23 mouse cellular contexts compared by ENCODE assay signal in the genomic region with DNA sequence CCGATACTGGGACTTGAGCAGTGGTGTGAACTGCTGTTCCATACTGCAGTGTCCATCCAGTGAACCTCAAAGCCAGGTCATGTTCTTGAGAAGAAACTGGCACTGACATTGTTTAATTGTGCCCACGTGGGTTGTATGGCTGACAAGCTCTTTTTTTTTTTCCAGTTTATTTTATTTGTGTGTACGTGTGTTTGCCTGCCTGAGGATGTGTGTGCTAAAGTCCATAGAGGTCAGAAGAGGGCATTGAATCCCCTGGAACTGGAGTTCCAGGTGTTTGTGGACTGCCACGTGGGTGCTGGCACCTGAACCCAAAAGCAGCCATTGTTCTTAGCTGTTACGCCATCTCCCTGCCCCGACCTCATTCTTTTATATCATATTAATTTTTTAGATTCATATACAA. TPM values are rescaled to one million over a fixed set of nuclear protein-coding genes. Genes with fewer than 3 reads are reported as not detected.
DNase-seq lines count a peak whose midpoint lies in the region; ATAC-seq lines count a peak whose summit lies in the region.
"Had no signal": no experiment of that assay in that cellular context is flagged by ENCODE, and none has a peak within 500 bp of the region (broad histone marks: within the 10 kb centered on the region; RNA-seq: fewer than 3 reads in every experiment).

No protein-coding gene starts in this region.

- no peaks in the 10 kb centered on the region for H3K27me3 ChIP-seq in hindbrain, embryonic 13.5 days
- 0 out of 2 replicates have a peak, but pooled peaks cover 2% of the 10 kb centered on the region for H3K27me3 ChIP-seq in hindbrain, embryonic 10.5 days (ENCODE audit: insufficient read depth, poor library complexity, severe bottlenecking)
- H3K27me3 ChIP-seq in liver, embryonic 16.5 days (ENCODE audit: control insufficient read depth, insufficient read depth, low read depth, low read length), result no peaks in the 10 kb centered on the region
- no peaks in the 10 kb centered on the region for H3K27me3 ChIP-seq in liver, embryonic 12.5 days (replicated peaks)
- H3K27me3 ChIP-seq in neural tube, embryonic 15.5 days (replicated peaks), result no peaks in the 10 kb centered on the region
- H3K27me3 ChIP-seq: embryonic facial prominence, embryonic 12.5 days; forebrain, embryonic 13.5 days had no signal

- 82% methylated on average over 6 of the region's 6 CpGs for WGBS in hindbrain, embryonic 13.5 days
- 82% methylated on average over 6 of the region's 6 CpGs for WGBS in hindbrain, embryonic 10.5 days
- 54% methylated on average over 6 of the region's 6 CpGs for WGBS in liver, embryonic 16.5 days (ENCODE audit: insufficient replicate concordance)
- 63% methylated on average over 6 of the region's 6 CpGs for WGBS in liver, embryonic 12.5 days (ENCODE audit: insufficient replicate concordance)
- 83% methylated on average over 6 of the region's 6 CpGs for WGBS in neural tube, embryonic 15.5 days

- no peaks in the 10 kb centered on the region for H3K9me3 ChIP-seq in hindbrain, embryonic 13.5 days
- no peaks in the 10 kb centered on the region for H3K9me3 ChIP-seq in hindbrain, embryonic 10.5 days
- H3K9me3 ChIP-seq in liver, embryonic 16.5 days (replicated peaks; ENCODE audit: control insufficient read depth, low read length), result no peaks in the 10 kb centered on the region
- no peaks in the 10 kb centered on the region for H3K9me3 ChIP-seq in liver, embryonic 12.5 days (replicated peaks)
- no peaks in the 10 kb centered on the region for H3K9me3 ChIP-seq in neural tube, embryonic 15.5 days (replicated peaks)
- H3K9me3 ChIP-seq: embryonic facial prominence, embryonic 10.5 days; embryonic facial prominence, embryonic 12.5 days; forebrain, embryonic 13.5 days; G1E had no signal

- no peak for DNase-seq in hindbrain, embryonic 10.5 days (ENCODE audit: low spot score)
- peak; percentile 28 for DNase-seq in kidney, adult 9 months
- no peak for DNase-seq in kidney, postnatal 4 days
- DNase-seq in neural tube, embryonic 10.5 days (ENCODE audit: extremely low spot score, low spot score), result no peak
- DNase-seq: adrenal gland, adult 8-10 months; adrenal gland, postnatal 14 days; adrenal gland, postnatal 36 days; B cell, adult 2 months; cerebellum, adult 11-12 months; cerebellum, adult 2 months; cerebellum, adult 9-10 months; cerebellum, postnatal 25 days had no signal

- no peak overlapping the region for H3K9ac ChIP-seq in hindbrain, embryonic 13.5 days
- H3K9ac ChIP-seq in liver, embryonic 16.5 days (ENCODE audit: low read depth, low read length), result no peak overlapping the region
- H3K9ac ChIP-seq in liver, embryonic 12.5 days, result no peak overlapping the region
- H3K9ac ChIP-seq in neural tube, embryonic 15.5 days (replicated peaks), result no peak overlapping the region
- H3K9ac ChIP-seq: embryonic facial prominence, embryonic 12.5 days had no signal

- peaks cover 19% of the 10 kb centered on the region for H3K4me1 ChIP-seq in hindbrain, embryonic 13.5 days (replicated peaks)
- H3K4me1 ChIP-seq in hindbrain, embryonic 10.5 days (replicated peaks), result peaks cover 31% of the 10 kb centered on the region
- H3K4me1 ChIP-seq in liver, embryonic 16.5 days (ENCODE audit: control insufficient read depth, low read depth, low read length), result peaks cover 3% of the 10 kb centered on the region; the same call in 1 of the 2 replicates
- H3K4me1 ChIP-seq in liver, embryonic 12.5 days, result 0 out of 2 replicates have a peak, but pooled peaks cover 6% of the 10 kb centered on the region
- peaks cover 13% of the 10 kb centered on the region for H3K4me1 ChIP-seq in neural tube, embryonic 15.5 days

- no peak overlapping the region for H3K4me2 ChIP-seq in hindbrain, embryonic 13.5 days
- no peak overlapping the region for H3K4me2 ChIP-seq in liver, embryonic 16.5 days (ENCODE audit: low read depth, low read length)
- H3K4me2 ChIP-seq in liver, embryonic 12.5 days, result no peak overlapping the region
- no peak overlapping the region for H3K4me2 ChIP-seq in neural tube, embryonic 15.5 days
- H3K4me2 ChIP-seq: embryonic facial prominence, embryonic 12.5 days; forebrain, embryonic 13.5 days had no signal

- no peak for ATAC-seq in hindbrain, embryonic 13.5 days (ENCODE audit: low FRiP score)
- ATAC-seq in liver, embryonic 16.5 days (ENCODE audit: low read depth), result peak; percentile 45; the same call in 1 of the 2 replicates
- ATAC-seq in liver, embryonic 12.5 days, result no peak
- ATAC-seq in neural tube, embryonic 15.5 days (ENCODE audit: low FRiP score), result no peak
- ATAC-seq: activated CD4-positive, CD25-positive, alpha-beta regulatory T cell, adult 4 months; CD4-positive, CD25-positive, alpha-beta regulatory T cell, adult 4 months; forebrain, embryonic 13.5 days; Patski had no signal

- H3K4me3 ChIP-seq in hindbrain, embryonic 13.5 days, result no peak overlapping the region
- no peak overlapping the region for H3K4me3 ChIP-seq in hindbrain, embryonic 10.5 days
- H3K4me3 ChIP-seq in liver, embryonic 16.5 days (ENCODE audit: low read depth, low read length), result no peak overlapping the region
- H3K4me3 ChIP-seq in liver, embryonic 12.5 days, result no peak overlapping the region
- no peak overlapping the region for H3K4me3 ChIP-seq in neural tube, embryonic 15.5 days (replicated peaks)
- H3K4me3 ChIP-seq: embryonic facial prominence, embryonic 10.5 days; embryonic facial prominence, embryonic 12.5 days; forebrain, embryonic 13.5 days had no signal

- H3K36me3 ChIP-seq in hindbrain, embryonic 13.5 days, result peaks cover 70% of the 10 kb centered on the region
- peaks cover 22% of the 10 kb centered on the region for H3K36me3 ChIP-seq in hindbrain, embryonic 10.5 days
- no peaks in the 10 kb centered on the region for H3K36me3 ChIP-seq in liver, embryonic 16.5 days (ENCODE audit: control insufficient read depth, insufficient read depth)
- no peaks in the 10 kb centered on the region for H3K36me3 ChIP-seq in liver, embryonic 12.5 days
- H3K36me3 ChIP-seq in neural tube, embryonic 15.5 days, result peaks cover 29% of the 10 kb centered on the region
- H3K36me3 ChIP-seq: G1E had no signal

- peak overlapping the region; percentile 44; the same call in 1 of the 2 replicates for H3K27ac ChIP-seq in hindbrain, embryonic 13.5 days
- no peak overlapping the region for H3K27ac ChIP-seq in hindbrain, embryonic 10.5 days
- H3K27ac ChIP-seq in liver, embryonic 16.5 days (ENCODE audit: low read length), result no peak overlapping the region
- no peak overlapping the region for H3K27ac ChIP-seq in liver, embryonic 12.5 days
- H3K27ac ChIP-seq in neural tube, embryonic 15.5 days (replicated peaks), result 0 out of 2 replicates have a peak overlapping the region, but pooled peaks have one; percentile 18
- H3K27ac ChIP-seq: embryonic facial prominence, embryonic 10.5 days; embryonic facial prominence, embryonic 12.5 days; forebrain, embryonic 13.5 days had no signal

RNA-seq across cellular contexts. Expression of a gene that starts 45.4 kb away (rescaled TPM):
- polyA plus RNA-seq in hindbrain, embryonic 13.5 days (2015; fragmentation: Nextera tagmentation; extraction: Ambion mirVana), result 33.2 and 38.5 TPM in 2 replicates
- 60.8 and 68.0 TPM in 2 replicates for polyA plus RNA-seq in hindbrain, embryonic 10.5 days (2016; fragmentation: Nextera tagmentation; extraction: Ambion mirVana)
- polyA plus RNA-seq in liver, embryonic 16.5 days (2015; fragmentation: Nextera tagmentation; extraction: Ambion mirVana), result 15.8 and 16.4 TPM in 2 replicates
- 42.2 and 46.1 TPM in 2 replicates for polyA plus RNA-seq in liver, embryonic 12.5 days (2016; fragmentation: Nextera tagmentation; extraction: Ambion mirVana)
- polyA plus RNA-seq in neural tube, embryonic 15.5 days (2015; fragmentation: Nextera tagmentation; extraction: Ambion mirVana), result 32.7 and 34.2 TPM in 2 replicates

RNA-seq across cellular contexts. Expression of a gene that starts 45.5 kb away (rescaled TPM):
- polyA plus RNA-seq in hindbrain, embryonic 13.5 days (2015; fragmentation: Nextera tagmentation; extraction: Ambion mirVana), result 399 and 414 TPM in 2 replicates
- 261 and 297 TPM in 2 replicates for polyA plus RNA-seq in hindbrain, embryonic 10.5 days (2016; fragmentation: Nextera tagmentation; extraction: Ambion mirVana)
- 169 and 174 TPM in 2 replicates for polyA plus RNA-seq in liver, embryonic 16.5 days (2015; fragmentation: Nextera tagmentation; extraction: Ambion mirVana)
- polyA plus RNA-seq in liver, embryonic 12.5 days (2016; fragmentation: Nextera tagmentation; extraction: Ambion mirVana), result 214 and 215 TPM in 2 replicates
- 435 and 492 TPM in 2 replicates for polyA plus RNA-seq in neural tube, embryonic 15.5 days (2015; fragmentation: Nextera tagmentation; extraction: Ambion mirVana)

Comparison
In these comparisons a context has a peak if more than half of its experiments do, and no peak if none do; other contexts are left out.
1. H3K27ac ChIP-seq: peak in hindbrain, embryonic 13.5 days (single experiment) and neural tube, embryonic 15.5 days (single experiment); none in hindbrain, embryonic 10.5 days (single experiment), liver, embryonic 16.5 days (single experiment) and liver, embryonic 12.5 days (single experiment).